ENCODE assay signal across 8 mouse cellular contexts in genomic region chr7:73584009-73584995, GRCm38 (mm10). TPM values are rescaled to one million over a fixed set of nuclear protein-coding genes. Genes with fewer than 3 reads are reported as not detected.
DNase-seq lines count a peak whose midpoint lies in the region; ATAC-seq and TF ChIP-seq lines count a peak whose summit lies in the region.

No protein-coding gene starts in this region.

- H3K4me2 ChIP-seq in hindbrain, embryonic 13.5 days = no peak overlapping the region
- 0 out of 2 replicates have a peak overlapping the region, but pooled peaks have one; percentile 17 for H3K4me2 ChIP-seq in midbrain, embryonic 14.5 days (ENCODE audit: low read length)

- peaks cover 73% of the 10 kb centered on the region for H3K4me1 ChIP-seq in G1E (ENCODE audit: insufficient read depth, low read depth, low read length)
- peaks cover 19% of the 10 kb centered on the region for H3K4me1 ChIP-seq in embryonic fibroblast, embryonic 13.5 days (ENCODE audit: control insufficient read depth, insufficient read depth, low read length)
- H3K4me1 ChIP-seq in hindbrain, embryonic 13.5 days (replicated peaks) = peaks cover 12% of the 10 kb centered on the region
- H3K4me1 ChIP-seq in midbrain, embryonic 14.5 days (ENCODE audit: control insufficient read depth, insufficient read depth, low read length) = peaks cover 21% of the 10 kb centered on the region

- peak overlapping the region; percentile 74 for H3K27ac ChIP-seq in embryonic fibroblast, embryonic 13.5 days (ENCODE audit: insufficient read depth, low read length)
- peak overlapping the region; percentile 75 for H3K27ac ChIP-seq in hindbrain, embryonic 13.5 days
- H3K27ac ChIP-seq in midbrain, embryonic 14.5 days (replicated peaks; ENCODE audit: low read depth, low read length) = peak overlapping the region; percentile 63

- TF ChIP-seq POLR2A in embryonic fibroblast, embryonic 13.5 days (IDR thresholded peaks at IDR 0.05; ENCODE audit: low read depth, low read length) = no peak

- H3K4me3 ChIP-seq in G1E (ENCODE audit: low read depth, low read length) = peak overlapping the region; percentile 46; the same call in 1 of the 2 replicates
- H3K4me3 ChIP-seq in embryonic fibroblast, embryonic 13.5 days (ENCODE audit: insufficient read depth, low read length) = no peak overlapping the region
- no peak overlapping the region for H3K4me3 ChIP-seq in hindbrain, embryonic 13.5 days
- H3K4me3 ChIP-seq in midbrain, embryonic 14.5 days (replicated peaks; ENCODE audit: low read depth, low read length) = no peak overlapping the region

- DNase-seq in gastrocnemius, postnatal 14 days = peak; percentile 38
- no peak for DNase-seq in gastrocnemius, postnatal 25 days
- DNase-seq in G1E (ENCODE audit: low spot score) (no peak), liver (peak; percentile 34)
- peak; percentile 79 for DNase-seq in midbrain, embryonic 14.5 days
- DNase-seq in testis, postnatal 10 days (ENCODE audit: low spot score) = peak; percentile 83

- H3K9ac ChIP-seq in hindbrain, embryonic 13.5 days = no peak overlapping the region
- no peak overlapping the region for H3K9ac ChIP-seq in midbrain, embryonic 14.5 days (replicated peaks; ENCODE audit: low read length)

- intact Hi-C loops in gastrocnemius, postnatal 14 days (cut with DNase I; ENCODE audit: low total_unique reads) = no loop called here

- no peaks in the 10 kb centered on the region for H3K36me3 ChIP-seq in G1E (replicated peaks)
- H3K36me3 ChIP-seq in hindbrain, embryonic 13.5 days = no peaks in the 10 kb centered on the region
- no peaks in the 10 kb centered on the region for H3K36me3 ChIP-seq in midbrain, embryonic 14.5 days (ENCODE audit: control insufficient read depth, insufficient read depth, low read length)

- no peaks in the 10 kb centered on the region for H3K9me3 ChIP-seq in G1E (replicated peaks)
- H3K9me3 ChIP-seq in hindbrain, embryonic 13.5 days = no peaks in the 10 kb centered on the region
- no peaks in the 10 kb centered on the region for H3K9me3 ChIP-seq in midbrain, embryonic 14.5 days (ENCODE audit: control insufficient read depth, low read length)

- 34% methylated on average over 13 of the region's 13 CpGs for WGBS in hindbrain, embryonic 13.5 days
- WGBS in midbrain, embryonic 14.5 days = 29% methylated on average over 13 of the region's 13 CpGs

- no peaks in the 10 kb centered on the region for H3K27me3 ChIP-seq in G1E (ENCODE audit: insufficient read depth, low read length)
- H3K27me3 ChIP-seq in hindbrain, embryonic 13.5 days = no peaks in the 10 kb centered on the region
- no peaks in the 10 kb centered on the region for H3K27me3 ChIP-seq in midbrain, embryonic 14.5 days (ENCODE audit: control insufficient read depth, insufficient read depth, low read length)

- ATAC-seq in G1E (ENCODE audit: extremely low read depth, insufficient number of reproducible peaks, low FRiP score, poor library complexity, severe bottlenecking) = peak; percentile 9; the same call in 1 of the 2 replicates
- peak; percentile 77 for ATAC-seq in hindbrain, embryonic 13.5 days (ENCODE audit: low FRiP score)
- ATAC-seq in midbrain, embryonic 14.5 days (ENCODE audit: low FRiP score, low TSS enrichment) = peak; percentile 74

- TF ChIP-seq CTCF in G1E (IDR thresholded peaks at IDR 0.05; ENCODE audit: low read depth, low read length) = no peak
- no peak for TF ChIP-seq CTCF in embryonic fibroblast, embryonic 13.5 days (IDR thresholded peaks at IDR 0.05; ENCODE audit: borderline replicate concordance, insufficient read depth, low read length)

RNA-seq across cellular contexts. Expression of gene Chd2, which starts 42.7 kb away (rescaled TPM):
- 10 to 100 TPM; 36.7 to 38.2 TPM for total RNA-seq in gastrocnemius, postnatal 14 days (2021)
- 10 to 100 TPM; 30.2 to 38.4 TPM for total RNA-seq in gastrocnemius, postnatal 25 days (2021)
- total RNA-seq in G1E (2014; fragmentation: Nextera tagmentation) (217 and 257 TPM in 2 replicates), G1E (2017) (83.7 and 125 TPM in 2 replicates)
- 57.8 and 76.7 TPM in 2 replicates for polyA plus RNA-seq in G1E (2012)
- 45.2 and 51.4 TPM in 2 replicates for polyA plus RNA-seq in embryonic fibroblast, embryonic 13.5 days (2011; ENCODE audit: insufficient read length, low read depth, missing spikeins)
- 44.7 and 53.5 TPM in 2 replicates for polyA plus RNA-seq in hindbrain, embryonic 13.5 days (2015; fragmentation: Nextera tagmentation; extraction: Ambion mirVana)
- 35.9 and 49.8 TPM in 2 replicates for polyA plus RNA-seq in midbrain, embryonic 14.5 days (2014; fragmentation: Nextera tagmentation; extraction: Ambion mirVana)

Comparison
In these comparisons a context has a peak if more than half of its experiments do, and no peak if none do; other contexts are left out.
1. DNase-seq: peak in gastrocnemius, postnatal 14 days (single experiment), liver (single experiment), midbrain, embryonic 14.5 days (single experiment) and testis, postnatal 10 days (single experiment); none in gastrocnemius, postnatal 25 days (single experiment) and G1E (single experiment).
2. ATAC-seq: peak in every context shown above with its lines; median percentile 77 in hindbrain, embryonic 13.5 days; 74 in midbrain, embryonic 14.5 days; 9 in G1E.
3. Peak in every context shown above with its lines, with median percentiles within 50 percentile points of each other: H3K27ac ChIP-seq.